Mouse (Mus musculus) midbrain, postnatal 0 days (tissue): ENCODE measurements around the gene Sat1. TPM values are rescaled to one million over a fixed set of nuclear protein-coding genes. Genes with fewer than 3 reads are reported as not detected.

Source experiments
- ATAC-seq: fragments of 200-750 bp; cut with Nextera tagmentation; 2 replicates; pipeline ENCODE4 v1.8.0; 2017; ENCODE audit warnings: moderate number of reproducible peaks, mild to moderate bottlenecking, moderate TSS enrichment, moderate library complexity; ENCODE audit not compliant: low FRiP score
- DNase-seq: peaks from one replicate; pipeline ENCODE4 v3.0.0-alpha.2; 2015; ENCODE audit warnings: low spot score
- H3K27ac ChIP-seq: fragments of 300-500 bp; sonication (generic); 2 replicates; pipeline ENCODE4 v1.5.1; 2014; ENCODE audit warnings: low read depth, mild to moderate bottlenecking, low read length, mixed read lengths
- H3K27me3 ChIP-seq: fragments of 300-500 bp; sonication (generic); 2 replicates; pipeline ENCODE4 v1.6.1; 2014; ENCODE audit warnings: low read length, control low read depth, mixed read lengths; ENCODE audit not compliant: insufficient read depth
- H3K36me3 ChIP-seq: fragments of 300-500 bp; sonication (generic); 2 replicates; pipeline ENCODE4 v1.6.1; 2014; ENCODE audit warnings: low read length, control low read depth, mixed read lengths; ENCODE audit not compliant: insufficient read depth
- H3K4me1 ChIP-seq: fragments of 300-500 bp; sonication (generic); 2 replicates; pipeline ENCODE4 v1.6.1; 2014; ENCODE audit warnings: mild to moderate bottlenecking, control low read depth, antibody characterized with exemption, low read length, mixed read lengths; ENCODE audit not compliant: insufficient read depth
- H3K4me2 ChIP-seq: fragments of 300-500 bp; sonication (generic); 2 replicates; pipeline ENCODE4 v1.6.1; 2014; ENCODE audit warnings: low read depth, mild to moderate bottlenecking, low read length, mixed read lengths; ENCODE audit not compliant: poor library complexity, severe bottlenecking
- H3K4me3 ChIP-seq: fragments of 300-500 bp; sonication (generic); 2 replicates; pipeline ENCODE4 v1.5.1; 2014; ENCODE audit warnings: low read depth, mild to moderate bottlenecking, low read length, moderate library complexity
- H3K9ac ChIP-seq: fragments of 300-500 bp; sonication (generic); replicated peaks from 2 replicates; pipeline ENCODE4 v1.6.1; 2014; ENCODE audit warnings: mild to moderate bottlenecking, low read length, moderate library complexity, mixed read lengths; ENCODE audit not compliant: poor library complexity, severe bottlenecking
- H3K9me3 ChIP-seq: fragments of 300-500 bp; sonication (generic); 2 replicates; pipeline ENCODE4 v1.6.1; 2016; ENCODE audit warnings: low read length, control low read depth
- CTCF ChIP-seq: IDR thresholded peaks from 2 replicates; pipeline ENCODE4 v1.5.1; 2016; ENCODE audit warnings: antibody characterized with exemption, mild to moderate bottlenecking
- WGBS: fragments of 180-500 bp; shearing (Covaris S2); extraction: QIAGEN DNeasy Blood & Tissue Kit; methylation state at CpG from one replicate; pipeline ENCODE4 v1.1.7; 2014; 5-methylcytosine and 5-hydroxymethylcytosine counted together
- polyA plus RNA-seq: library from polyadenylated mRNA; unstranded; fragments of >200 nt; fragmentation: Nextera tagmentation; extraction: Ambion mirVana; gene quantifications from 2 replicates; pipeline ENCODE4 v1.2.1, GENCODE M21; 2015
- total RNA-seq: library from RNA; depleted of rRNA; stranded (reverse); fragments of >200 nt; gene quantifications from 2 replicates; pipeline ENCODE4 v1.2.3, GENCODE M21; 2014; rRNA removed

The Sat1 gene
- total and polyA plus RNA-seq, 2 experiments from 2014 or later, result 29.9 to 88.4 TPM

GRCm38 (mm10) chrX:155171754-155172153 is 44.5 kb downstream of the Sat1 start:
- ATAC-seq (no peak), DNase-seq (no peak)
- Histone ChIP-seq H3K36me3 (no peaks in the 10 kb centered on the region), H3K9ac (no peak overlapping the region), H3K27ac (no peak overlapping the region), H3K9me3 (no peaks in the 10 kb centered on the region), H3K4me1 (no peaks in the 10 kb centered on the region), H3K4me2 (no peak overlapping the region), H3K4me3 (no peak overlapping the region), H3K27me3 (no peaks in the 10 kb centered on the region)
- WGBS, result 60% methylated on average over 1 of the region's 1 CpGs
- TF ChIP-seq CTCF, result no peak

DNA sequence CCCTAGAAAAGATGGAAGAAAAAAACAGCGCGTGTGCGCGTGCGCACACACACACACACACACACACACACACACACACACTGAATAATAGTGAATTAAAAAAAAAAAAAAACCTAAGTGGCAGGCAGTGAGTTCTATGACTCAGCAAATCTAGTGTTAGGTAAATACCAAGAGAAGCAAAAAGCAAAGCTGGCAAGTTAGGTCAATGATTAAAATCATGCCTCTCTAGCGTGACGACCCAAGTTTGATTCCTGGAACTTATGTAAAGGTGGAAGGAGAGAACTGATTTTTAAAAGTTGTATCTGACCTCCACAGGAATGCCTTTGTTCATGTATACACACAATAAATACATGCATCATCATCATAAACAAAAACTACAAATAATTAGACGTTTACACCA is 46.4 kb downstream of the Sat1 start:
- Histone ChIP-seq H3K4me1 (no peaks in the 10 kb centered on the region), H3K27ac (no peak overlapping the region), H3K36me3 (no peaks in the 10 kb centered on the region), H3K9me3 (no peaks in the 10 kb centered on the region), H3K27me3 (no peaks in the 10 kb centered on the region), H3K9ac (no peak overlapping the region), H3K4me3 (no peak overlapping the region), H3K4me2 (no peak overlapping the region)
- WGBS, result 95% methylated on average over 8 of the region's 8 CpGs
- no peak for ATAC-seq
- TF ChIP-seq CTCF, result no peak
- DNase-seq, result no peak

- Histone ChIP-seq H3K9me3 (no peaks in the 10 kb centered on the region), H3K9ac (no peak overlapping the region), H3K4me2 (no peak overlapping the region), H3K27ac (no peak overlapping the region), H3K4me1 (no peaks in the 10 kb centered on the region), H3K36me3 (no peaks in the 10 kb centered on the region), H3K27me3 (no peaks in the 10 kb centered on the region), H3K4me3 (no peak overlapping the region)
- WGBS, result 95% methylated on average over 3 of the region's 3 CpGs
- DNase-seq, result no peak
- ATAC-seq, result no peak
- TF ChIP-seq CTCF, result no peak
These were observed 48.6 kb downstream of the Sat1 start for GRCm38 (mm10) chrX:155167667-155168066.

DNA sequence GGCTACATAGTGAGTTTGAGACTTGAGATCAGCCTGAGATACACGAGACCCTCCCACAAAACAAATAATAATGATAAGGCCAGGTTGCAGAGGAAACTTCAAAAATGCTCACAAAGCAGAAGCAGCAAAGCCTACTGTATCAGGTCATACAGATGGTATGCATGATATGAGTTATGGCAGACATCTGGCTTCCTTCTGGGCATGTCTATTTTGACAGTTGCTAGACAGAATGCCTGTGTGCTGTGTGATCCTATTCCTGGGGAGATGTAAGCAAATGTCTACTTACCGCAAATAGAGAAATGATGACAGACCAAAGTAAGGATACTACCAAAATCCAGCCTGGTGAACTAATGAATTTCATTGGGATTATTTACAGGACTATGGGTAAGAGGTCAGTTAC is 49.9 kb downstream of the Sat1 start:
- no peak for TF ChIP-seq CTCF
- H3K4me1 ChIP-seq, result no peaks in the 10 kb centered on the region
- H3K4me3 ChIP-seq, result no peak overlapping the region
- no peak overlapping the region for H3K27ac ChIP-seq
- no peaks in the 10 kb centered on the region for H3K27me3 ChIP-seq
- WGBS, result 65% methylated on average over 2 of the region's 2 CpGs
- DNase-seq, result no peak
- no peaks in the 10 kb centered on the region for H3K36me3 ChIP-seq
- no peaks in the 10 kb centered on the region for H3K9me3 ChIP-seq
- H3K9ac ChIP-seq, result no peak overlapping the region
- no peak for ATAC-seq
- H3K4me2 ChIP-seq, result no peak overlapping the region

- ATAC-seq (no peak), DNase-seq (no peak)
- no peaks in the 10 kb centered on the region for H3K4me1 ChIP-seq
- no peak overlapping the region for H3K9ac ChIP-seq
- no peaks in the 10 kb centered on the region for H3K27me3 ChIP-seq
- no peak overlapping the region for H3K27ac ChIP-seq
- H3K9me3 ChIP-seq, result no peaks in the 10 kb centered on the region
- TF ChIP-seq CTCF, result no peak
- H3K4me2 ChIP-seq, result no peak overlapping the region
- WGBS, result 69% methylated on average over 1 of the region's 1 CpGs
- H3K4me3 ChIP-seq, result no peak overlapping the region
- H3K36me3 ChIP-seq, result no peaks in the 10 kb centered on the region
These were observed 52.7 kb downstream of the Sat1 start for GRCm38 (mm10) chrX:155163553-155163952.

Other genes with a start within 250 kb of the Sat1 start
- gene Magea8, start 220.6 kb downstream of the Sat1 start, total RNA-seq, result not detected in 2 replicates
- gene Magea8, start 220.6 kb downstream of the Sat1 start, polyA plus RNA-seq, result not detected in 2 replicates
- not detected in 2 replicates for gene Magea5, start 153.3 kb downstream of the Sat1 start, total RNA-seq
- not detected in 2 replicates for gene Magea5, start 153.3 kb downstream of the Sat1 start, polyA plus RNA-seq
- gene Magea1, start 126.7 kb downstream of the Sat1 start, total RNA-seq, result not detected in 2 replicates
- not detected in 2 replicates for gene Magea1, start 126.7 kb downstream of the Sat1 start, polyA plus RNA-seq
- gene Magea2, start 122.8 kb downstream of the Sat1 start, total RNA-seq, result not detected in 2 replicates
- not detected in 2 replicates for gene Magea2, start 122.8 kb downstream of the Sat1 start, polyA plus RNA-seq
- gene Cldn34b2, start 88.0 kb downstream of the Sat1 start, total RNA-seq, result not detected in 2 replicates
- not detected in 2 replicates for gene Cldn34b2, start 88.0 kb downstream of the Sat1 start, polyA plus RNA-seq
- gene Acot9, start 46.0 kb upstream of the Sat1 start, total RNA-seq, result 30.8 and 34.4 TPM in 2 replicates
- gene Acot9, start 46.0 kb upstream of the Sat1 start, polyA plus RNA-seq, result 51.7 and 54.0 TPM in 2 replicates
- 61.7 and 74.6 TPM in 2 replicates for gene Prdx4, start 124.3 kb upstream of the Sat1 start, total RNA-seq
- 89.2 and 89.7 TPM in 2 replicates for gene Prdx4, start 124.3 kb upstream of the Sat1 start, polyA plus RNA-seq